Mouse (Mus musculus): ENCODE measurements around the gene Gm20517. TPM values are rescaled to one million over a fixed set of nuclear protein-coding genes. Genes with fewer than 3 reads are reported as not detected.

Gene Gm20517
- polyA plus RNA-seq, 1 experiment from 2014 or later: 2.4 TPM

Other genes starting within 250 kb of the Gm20517 start
- gene Mrps10, start 242.7 kb upstream of the Gm20517 start, polyA plus RNA-seq (2016; fragmentation: Nextera tagmentation; extraction: Ambion mirVana): 75.3 and 78.5 TPM in 2 replicates
- 0.75 and 0.85 TPM in 2 replicates for gene Guca1b, start 226.2 kb upstream of the Gm20517 start, polyA plus RNA-seq (2016; fragmentation: Nextera tagmentation; extraction: Ambion mirVana)
- 0.95 and 1.1 TPM in 2 replicates for gene Guca1a, start 211.0 kb upstream of the Gm20517 start, polyA plus RNA-seq (2016; fragmentation: Nextera tagmentation; extraction: Ambion mirVana)
- gene AI661453, start 175.0 kb upstream of the Gm20517 start, polyA plus RNA-seq (2016; fragmentation: Nextera tagmentation; extraction: Ambion mirVana): 0.14 and 0.32 TPM in 2 replicates
- 0.37 and 0.68 TPM in 2 replicates for gene 1700001C19Rik, start 174.2 kb upstream of the Gm20517 start, polyA plus RNA-seq (2016; fragmentation: Nextera tagmentation; extraction: Ambion mirVana)
- 28.7 and 30.3 TPM in 2 replicates for gene Taf8, start 109.3 kb upstream of the Gm20517 start, polyA plus RNA-seq (2016; fragmentation: Nextera tagmentation; extraction: Ambion mirVana)
- 146 and 152 TPM in 2 replicates for gene Ccnd3, start 106.5 kb upstream of the Gm20517 start, polyA plus RNA-seq (2016; fragmentation: Nextera tagmentation; extraction: Ambion mirVana)
- gene Bysl, start 97 bp upstream of the Gm20517 start, polyA plus RNA-seq (2016; fragmentation: Nextera tagmentation; extraction: Ambion mirVana): 32.5 and 35.9 TPM in 2 replicates
- gene Med20, start within 50 bp of the Gm20517 start, polyA plus RNA-seq (2016; fragmentation: Nextera tagmentation; extraction: Ambion mirVana): 39.7 and 41.6 TPM in 2 replicates
- 10.4 and 12.5 TPM in 2 replicates for gene Usp49, start 19.1 kb downstream of the Gm20517 start, polyA plus RNA-seq (2016; fragmentation: Nextera tagmentation; extraction: Ambion mirVana)
- 327 and 354 TPM in 2 replicates for gene Tomm6, start 76.8 kb downstream of the Gm20517 start, polyA plus RNA-seq (2016; fragmentation: Nextera tagmentation; extraction: Ambion mirVana)
- 22.7 and 24.1 TPM in 2 replicates for gene Frs3, start 77.4 kb downstream of the Gm20517 start, polyA plus RNA-seq (2016; fragmentation: Nextera tagmentation; extraction: Ambion mirVana)
- 0.28 and 0.54 TPM in 2 replicates for gene Gm21981, start 82.9 kb downstream of the Gm20517 start, polyA plus RNA-seq (2016; fragmentation: Nextera tagmentation; extraction: Ambion mirVana)
- gene Prickle4, start 83.1 kb downstream of the Gm20517 start, polyA plus RNA-seq (2016; fragmentation: Nextera tagmentation; extraction: Ambion mirVana): 0.86 and 1.3 TPM in 2 replicates
- gene Pgc, start 115.3 kb downstream of the Gm20517 start, polyA plus RNA-seq (2016; fragmentation: Nextera tagmentation; extraction: Ambion mirVana): not detected in 2 replicates
- 3.8 and 4.5 TPM in 2 replicates for gene Tfeb, start 125.4 kb downstream of the Gm20517 start, polyA plus RNA-seq (2016; fragmentation: Nextera tagmentation; extraction: Ambion mirVana)
- 12.9 and 13.9 TPM in 2 replicates for gene Mdfi, start 223.1 kb downstream of the Gm20517 start, polyA plus RNA-seq (2016; fragmentation: Nextera tagmentation; extraction: Ambion mirVana)